Mouse (Mus musculus): Measurements from ENCODE around the gene Nme9. TPM values are rescaled to one million over a fixed set of nuclear protein-coding genes. Genes with fewer than 3 reads are reported as not detected.

The Nme9 gene
- polyA plus RNA-seq (2014; fragmentation: Illumina TruSeq; extraction: RNeasy Lipid Tissue Mini Kit (QIAGEN cat#74804); ENCODE audit: insufficient read depth, low read depth, low replicate concordance), result 27.9 TPM

DNA sequence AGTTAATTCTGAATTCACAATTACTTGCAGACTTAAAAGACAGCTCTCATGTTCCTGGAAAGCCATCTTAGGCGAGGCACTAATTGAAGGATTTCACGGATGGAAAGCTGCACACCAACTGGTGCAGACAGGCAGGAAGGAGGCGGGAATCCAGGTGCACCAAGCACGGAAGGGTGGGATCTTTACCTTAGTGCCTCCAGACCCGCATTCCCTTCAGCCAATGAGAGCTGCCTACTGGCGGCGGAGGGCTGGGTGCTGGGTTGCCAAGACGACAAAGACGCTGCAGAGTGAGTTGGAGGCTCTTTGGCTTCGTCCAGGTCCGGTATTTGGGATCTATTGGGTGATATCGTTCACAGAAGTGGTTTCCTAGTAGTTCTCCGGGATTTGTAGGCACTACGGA lies at the start of gene Nme9:
TSS of gene Nme9 (plus strand) at position 315 of the 400 bp plus-strand sequence.

DNA sequence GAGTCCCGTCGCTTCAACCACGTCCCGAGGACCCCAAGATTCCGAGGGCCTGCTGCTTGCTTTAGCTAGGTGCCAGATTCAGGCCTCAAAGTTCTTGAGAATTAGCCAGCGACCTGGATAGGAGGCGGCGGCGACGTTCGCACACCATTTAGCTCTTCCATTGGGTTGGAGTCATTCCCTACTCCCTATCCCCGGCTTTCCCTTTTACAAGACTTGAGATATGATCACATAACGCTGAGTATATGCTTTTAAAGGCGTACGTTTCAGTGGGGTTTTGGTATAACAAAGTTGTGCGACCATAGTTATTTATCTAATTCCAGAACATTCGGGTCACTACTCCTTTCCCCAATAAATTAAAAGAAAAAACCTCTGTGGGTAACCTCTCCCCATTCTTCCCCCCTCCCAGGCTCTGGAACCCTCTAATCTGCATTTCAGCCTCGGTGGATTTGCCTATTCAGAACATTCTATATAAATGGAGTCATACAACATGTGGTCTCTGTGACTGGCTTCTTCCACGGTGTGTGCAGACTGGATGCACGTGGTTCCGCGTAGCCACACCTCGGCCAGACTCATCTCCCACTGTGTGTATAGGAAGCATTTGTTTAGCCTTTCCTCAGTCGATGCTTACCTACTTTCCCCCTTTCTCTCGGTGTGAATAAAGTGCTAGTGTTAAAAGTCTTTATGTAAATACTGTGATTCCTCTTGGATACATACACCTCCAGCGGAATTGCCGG lies 14.1 kb upstream of the Nme9 start, which contains the start of gene Mras:
TSS of gene Mras (minus strand) at position 351 of the 734 bp plus-strand sequence.

Other genes starting within 250 kb of the Nme9 start
- not detected for gene Faiml, start 214.2 kb upstream of the Nme9 start, polyA plus RNA-seq (2014; fragmentation: Illumina TruSeq; extraction: RNeasy Lipid Tissue Mini Kit (QIAGEN cat#74804); ENCODE audit: insufficient read depth, low read depth, low replicate concordance)
- 13.4 TPM for gene Cep70, start 208.1 kb upstream of the Nme9 start, polyA plus RNA-seq (2014; fragmentation: Illumina TruSeq; extraction: RNeasy Lipid Tissue Mini Kit (QIAGEN cat#74804); ENCODE audit: insufficient read depth, low read depth, low replicate concordance)
- 2.8 TPM for gene Esyt3, start 92.9 kb upstream of the Nme9 start, polyA plus RNA-seq (2014; fragmentation: Illumina TruSeq; extraction: RNeasy Lipid Tissue Mini Kit (QIAGEN cat#74804); ENCODE audit: insufficient read depth, low read depth, low replicate concordance)
- 8.2 TPM for gene Mras, start 14.1 kb upstream of the Nme9 start, polyA plus RNA-seq (2014; fragmentation: Illumina TruSeq; extraction: RNeasy Lipid Tissue Mini Kit (QIAGEN cat#74804); ENCODE audit: insufficient read depth, low read depth, low replicate concordance)
- 11.6 TPM for gene Armc8, start 117.4 kb downstream of the Nme9 start, polyA plus RNA-seq (2014; fragmentation: Illumina TruSeq; extraction: RNeasy Lipid Tissue Mini Kit (QIAGEN cat#74804); ENCODE audit: insufficient read depth, low read depth, low replicate concordance)
- gene Dbr1, start 124.3 kb downstream of the Nme9 start, polyA plus RNA-seq (2014; fragmentation: Illumina TruSeq; extraction: RNeasy Lipid Tissue Mini Kit (QIAGEN cat#74804); ENCODE audit: insufficient read depth, low read depth, low replicate concordance), result 8.5 TPM
- gene A4gnt, start 161.0 kb downstream of the Nme9 start, polyA plus RNA-seq (2014; fragmentation: Illumina TruSeq; extraction: RNeasy Lipid Tissue Mini Kit (QIAGEN cat#74804); ENCODE audit: insufficient read depth, low read depth, low replicate concordance), result not detected
- gene Dzip1l, start 178.0 kb downstream of the Nme9 start, polyA plus RNA-seq (2014; fragmentation: Illumina TruSeq; extraction: RNeasy Lipid Tissue Mini Kit (QIAGEN cat#74804); ENCODE audit: insufficient read depth, low read depth, low replicate concordance), result 4.8 TPM

Data from lung, adult 10 weeks (tissue).